Mouse (Mus musculus) hindbrain, embryonic 14.5 days (tissue): ENCODE measurements at regions not wholly inside any gene's neighbourhood (a gene's known extent, or its start where the extent isn't known, plus 50 kb on each side); places are given as distances from the start of the nearest gene placed in this dataset.
"Not testable (repeated sequence)": the region's sequence is repeated elsewhere in the genome, so short reads cannot be mapped to it uniquely, and the experiment has no call there.

ENCODE experiments used
- ATAC-seq: fragments of 200-750 bp; cut with Nextera tagmentation; 2 replicates; pipeline ENCODE4 v1.8.0; 2017; ENCODE audit warnings: moderate number of reproducible peaks, mild to moderate bottlenecking, moderate TSS enrichment, moderate library complexity; ENCODE audit not compliant: low FRiP score
- DNase-seq: peaks from one replicate; pipeline ENCODE4 v3.0.0-alpha.2; 2015; ENCODE audit warnings: low spot score
- H3K27ac ChIP-seq: fragments of 300-500 bp; sonication (generic); 2 replicates; pipeline ENCODE4 v1.5.1; 2014; ENCODE audit warnings: mild to moderate bottlenecking, moderate library complexity
- H3K27me3 ChIP-seq: fragments of 300-500 bp; sonication (generic); 2 replicates; pipeline ENCODE4 v1.6.1; 2014; ENCODE audit warnings: mild to moderate bottlenecking, low read length, mixed read lengths; ENCODE audit not compliant: control insufficient read depth, insufficient read depth
- H3K36me3 ChIP-seq: fragments of 300-500 bp; sonication (generic); replicated peaks from 2 replicates; pipeline ENCODE4 v1.6.1; 2014; ENCODE audit not compliant: control insufficient read depth, insufficient read depth
- H3K4me1 ChIP-seq: fragments of 300-500 bp; sonication (generic); replicated peaks from 2 replicates; pipeline ENCODE4 v1.6.1; 2014; ENCODE audit warnings: antibody characterized with exemption, low read length, mixed read lengths; ENCODE audit not compliant: control insufficient read depth, insufficient read depth
- H3K4me2 ChIP-seq: fragments of 300-500 bp; sonication (generic); replicated peaks from 2 replicates; pipeline ENCODE4 v1.6.1; 2014; ENCODE audit warnings: mild to moderate bottlenecking, moderate library complexity
- H3K4me3 ChIP-seq: fragments of 300-500 bp; sonication (generic); replicated peaks from 2 replicates; pipeline ENCODE4 v1.5.1; 2014; ENCODE audit warnings: mild to moderate bottlenecking, low read length
- H3K9ac ChIP-seq: fragments of 300-500 bp; sonication (generic); 2 replicates; pipeline ENCODE4 v1.6.1; 2014
- H3K9me3 ChIP-seq: fragments of 300-500 bp; sonication (generic); 2 replicates; pipeline ENCODE4 v1.6.1; 2016; ENCODE audit warnings: low read length; ENCODE audit not compliant: control insufficient read depth
- WGBS: fragments of 180-500 bp; shearing (Covaris S2); extraction: QIAGEN DNeasy Blood & Tissue Kit; methylation state at CpG from one replicate; pipeline ENCODE4 v1.1.7; 2014; 5-methylcytosine and 5-hydroxymethylcytosine counted together

DNA sequence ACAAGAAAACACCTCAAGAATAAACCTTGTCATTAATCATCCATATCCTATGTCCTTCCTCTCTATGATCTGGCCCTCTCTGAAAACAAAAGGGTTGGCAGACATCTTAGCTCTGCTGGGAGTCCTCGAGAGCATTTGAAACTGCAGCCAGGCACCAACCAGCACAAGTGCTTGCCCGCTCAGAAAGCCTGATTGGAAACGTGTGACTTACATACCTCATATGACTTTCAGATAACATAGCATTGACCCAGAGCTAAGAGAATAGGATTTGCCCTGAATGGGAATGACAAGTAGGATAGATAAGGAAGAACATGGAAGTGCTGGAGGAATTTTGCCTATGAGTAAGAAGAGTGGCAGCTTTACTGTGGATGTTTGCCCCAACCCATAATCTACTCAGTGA lies 447.1 kb upstream of the Dab2 start:
- Histone ChIP-seq H3K27me3 (no peaks in the 10 kb centered on the region), H3K9ac (no peak overlapping the region), H3K4me1 (no peaks in the 10 kb centered on the region), H3K4me3 (no peak overlapping the region), H3K9me3 (no peaks in the 10 kb centered on the region), H3K4me2 (no peak overlapping the region), H3K36me3 (no peaks in the 10 kb centered on the region), H3K27ac (no peak overlapping the region)
- ATAC-seq (no peak), DNase-seq (no peak)
- WGBS: 70% methylated on average over 3 of the region's 3 CpGs

DNA sequence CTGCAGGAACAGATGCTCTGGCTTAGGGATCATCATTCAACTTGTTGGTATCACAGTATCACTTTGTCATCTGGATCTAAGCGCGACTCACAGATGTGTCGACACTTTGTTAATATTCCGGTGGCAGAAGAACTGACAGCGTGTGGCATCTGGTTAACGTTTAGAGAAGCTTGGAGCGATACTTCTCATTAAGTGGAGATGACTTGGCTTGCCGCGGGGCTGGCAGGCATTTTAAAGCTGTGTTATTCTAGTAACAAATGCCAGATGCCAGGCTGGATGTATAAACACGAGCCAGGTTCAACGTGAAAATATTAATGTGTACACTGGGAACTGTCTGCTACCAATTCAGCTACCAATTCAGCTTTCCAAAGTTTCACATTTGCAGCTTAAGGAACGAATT lies 430.3 kb upstream of the Dab2 start:
- peak; percentile 32 for DNase-seq
- 0 out of 2 replicates have a peak, but pooled peaks have one; percentile 34 for ATAC-seq
- Histone ChIP-seq H3K9ac (no peak overlapping the region), H3K27ac (no peak overlapping the region), H3K27me3 (no peaks in the 10 kb centered on the region), H3K4me3 (no peak overlapping the region), H3K4me2 (no peak overlapping the region), H3K9me3 (no peaks in the 10 kb centered on the region), H3K36me3 (no peaks in the 10 kb centered on the region), H3K4me1 (no peaks in the 10 kb centered on the region)
- 75% methylated on average over 12 of the region's 12 CpGs for whole genome bisulfite sequencing

DNA sequence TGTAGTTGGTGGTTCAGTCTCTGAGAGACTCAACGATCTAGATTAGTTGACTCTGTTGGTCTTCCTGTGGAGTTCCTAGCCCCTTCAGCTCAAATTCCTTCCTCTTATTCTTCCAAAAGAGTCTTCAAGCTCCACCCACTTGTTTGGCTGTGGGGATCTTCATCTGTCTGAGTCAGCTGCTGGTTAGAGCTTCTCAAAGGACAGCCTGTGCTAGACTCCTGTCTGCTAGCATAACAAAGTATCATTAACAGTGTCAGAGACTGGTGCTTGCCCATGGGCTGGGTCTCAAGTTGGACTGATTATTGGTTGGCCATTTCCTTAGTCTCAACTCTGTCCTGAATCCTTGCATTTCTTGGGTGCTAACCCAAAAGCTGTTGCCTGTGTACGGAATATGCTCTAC lies 429.7 kb upstream of the Dab2 start:
- Histone ChIP-seq H3K27ac (no peak overlapping the region), H3K4me3 (no peak overlapping the region), H3K9me3 (no peaks in the 10 kb centered on the region), H3K9ac (no peak overlapping the region), H3K36me3 (no peaks in the 10 kb centered on the region), H3K4me1 (no peaks in the 10 kb centered on the region), H3K4me2 (no peak overlapping the region), H3K27me3 (no peaks in the 10 kb centered on the region)
- no peak for DNase-seq
- ATAC-seq: no peak
- WGBS: 81% methylated on average over 2 of the region's 2 CpGs

DNA sequence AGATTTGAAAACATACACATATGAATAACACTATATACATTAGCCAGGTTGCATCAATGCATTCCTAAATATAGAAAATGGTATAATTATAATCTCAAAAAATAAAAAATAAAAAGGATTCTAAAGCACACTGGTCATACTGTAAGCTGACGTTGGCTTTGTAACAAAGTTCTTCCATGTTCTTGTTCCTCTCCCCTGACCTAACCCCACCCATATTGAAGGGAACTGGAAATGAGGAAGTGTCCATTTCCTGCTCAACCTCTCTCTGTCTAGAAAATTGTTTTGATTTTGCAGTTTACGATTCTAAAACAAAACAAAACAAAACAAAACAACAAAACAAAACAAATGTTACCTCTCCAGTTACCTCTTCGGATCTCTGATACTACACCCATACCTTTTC lies 427.5 kb upstream of the Dab2 start:
- no peaks in the 10 kb centered on the region for H3K36me3 ChIP-seq
- no peak for ATAC-seq
- 92% methylated on average over 3 of the region's 3 CpGs for WGBS
- no peak overlapping the region for H3K27ac ChIP-seq
- no peak overlapping the region for H3K4me2 ChIP-seq
- no peaks in the 10 kb centered on the region for H3K27me3 ChIP-seq
- no peaks in the 10 kb centered on the region for H3K4me1 ChIP-seq
- no peak overlapping the region for H3K4me3 ChIP-seq
- no peak for DNase-seq
- H3K9ac ChIP-seq: no peak overlapping the region
- H3K9me3 ChIP-seq: no peaks in the 10 kb centered on the region

DNA sequence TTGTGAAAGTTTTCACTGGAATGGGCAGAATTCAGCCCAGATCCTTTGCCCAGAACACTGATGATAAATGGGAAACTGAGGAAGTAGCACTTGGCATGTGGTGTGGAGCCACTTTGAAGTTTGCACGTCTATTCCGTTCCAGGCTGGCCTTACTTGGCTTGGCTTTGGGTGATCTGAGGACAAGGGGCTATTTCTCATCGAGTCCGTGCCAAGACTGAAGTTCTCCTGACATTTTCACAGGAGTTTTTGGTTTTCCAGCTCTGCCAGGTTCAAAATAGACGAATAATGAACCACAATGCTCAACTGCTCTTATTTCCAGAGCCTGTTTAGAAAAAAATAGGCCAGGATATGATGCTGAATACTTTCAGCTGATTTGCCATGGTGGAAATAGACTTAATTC lies 421.8 kb upstream of the Dab2 start:
- no peak for ATAC-seq
- H3K36me3 ChIP-seq: no peaks in the 10 kb centered on the region
- H3K4me3 ChIP-seq: no peak overlapping the region
- WGBS: 89% methylated on average over 5 of the region's 5 CpGs
- no peak for DNase-seq
- H3K4me2 ChIP-seq: no peak overlapping the region
- H3K27ac ChIP-seq: no peak overlapping the region
- H3K9ac ChIP-seq: no peak overlapping the region
- no peaks in the 10 kb centered on the region for H3K27me3 ChIP-seq
- H3K9me3 ChIP-seq: no peaks in the 10 kb centered on the region
- H3K4me1 ChIP-seq: no peaks in the 10 kb centered on the region

DNA sequence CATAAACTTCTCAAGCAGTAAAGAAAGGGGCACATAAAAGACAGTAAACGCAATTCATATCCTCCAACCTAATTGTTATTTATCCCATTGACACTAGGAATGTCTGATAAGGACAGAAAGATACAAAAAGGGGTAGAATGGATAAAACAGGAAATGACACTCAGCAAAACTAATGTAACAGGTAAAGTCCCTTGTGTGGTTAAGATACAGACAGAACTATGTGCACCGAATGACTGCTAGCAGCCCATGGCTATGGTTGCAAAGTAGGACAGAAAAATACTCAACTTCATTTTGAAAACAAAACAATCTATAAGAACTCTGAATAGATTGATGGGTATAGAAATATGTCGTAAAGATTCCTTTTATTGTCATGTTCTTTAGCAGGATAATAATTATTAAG lies 408.4 kb upstream of the Dab2 start:
- Histone ChIP-seq H3K27me3 (no peaks in the 10 kb centered on the region), H3K9me3 (no peaks in the 10 kb centered on the region), H3K27ac (no peak overlapping the region), H3K4me1 (no peaks in the 10 kb centered on the region), H3K4me3 (no peak overlapping the region), H3K9ac (no peak overlapping the region), H3K4me2 (no peak overlapping the region), H3K36me3 (no peaks in the 10 kb centered on the region)
- ATAC-seq (no peak), DNase-seq (no peak)
- 96% methylated on average over 3 of the region's 3 CpGs for WGBS

DNA sequence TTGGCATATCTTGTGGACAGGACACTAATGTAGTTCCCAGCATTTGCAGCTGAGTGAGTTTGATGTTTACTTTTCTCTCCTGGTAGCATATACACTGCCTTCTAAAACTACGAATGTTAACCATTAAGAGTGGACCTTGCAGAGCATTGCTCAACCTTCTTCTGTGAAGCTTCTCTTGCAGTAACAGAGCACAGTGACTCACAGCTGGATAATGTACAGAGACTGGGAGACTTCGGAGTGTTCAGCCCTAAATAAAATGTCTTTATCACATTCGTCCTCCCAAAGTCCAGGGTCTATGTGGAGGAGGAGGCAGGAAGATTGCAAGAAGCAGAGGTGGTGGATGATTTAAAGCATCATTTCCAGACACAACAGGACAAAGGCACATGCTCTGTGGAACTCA lies 407.6 kb upstream of the Dab2 start:
- Histone ChIP-seq H3K27ac (no peak overlapping the region), H3K36me3 (no peaks in the 10 kb centered on the region), H3K9me3 (no peaks in the 10 kb centered on the region), H3K4me1 (no peaks in the 10 kb centered on the region), H3K27me3 (no peaks in the 10 kb centered on the region), H3K9ac (no peak overlapping the region), H3K4me2 (no peak overlapping the region), H3K4me3 (no peak overlapping the region)
- 90% methylated on average over 3 of the region's 3 CpGs for WGBS
- DNase-seq (no peak), ATAC-seq (no peak)

DNA sequence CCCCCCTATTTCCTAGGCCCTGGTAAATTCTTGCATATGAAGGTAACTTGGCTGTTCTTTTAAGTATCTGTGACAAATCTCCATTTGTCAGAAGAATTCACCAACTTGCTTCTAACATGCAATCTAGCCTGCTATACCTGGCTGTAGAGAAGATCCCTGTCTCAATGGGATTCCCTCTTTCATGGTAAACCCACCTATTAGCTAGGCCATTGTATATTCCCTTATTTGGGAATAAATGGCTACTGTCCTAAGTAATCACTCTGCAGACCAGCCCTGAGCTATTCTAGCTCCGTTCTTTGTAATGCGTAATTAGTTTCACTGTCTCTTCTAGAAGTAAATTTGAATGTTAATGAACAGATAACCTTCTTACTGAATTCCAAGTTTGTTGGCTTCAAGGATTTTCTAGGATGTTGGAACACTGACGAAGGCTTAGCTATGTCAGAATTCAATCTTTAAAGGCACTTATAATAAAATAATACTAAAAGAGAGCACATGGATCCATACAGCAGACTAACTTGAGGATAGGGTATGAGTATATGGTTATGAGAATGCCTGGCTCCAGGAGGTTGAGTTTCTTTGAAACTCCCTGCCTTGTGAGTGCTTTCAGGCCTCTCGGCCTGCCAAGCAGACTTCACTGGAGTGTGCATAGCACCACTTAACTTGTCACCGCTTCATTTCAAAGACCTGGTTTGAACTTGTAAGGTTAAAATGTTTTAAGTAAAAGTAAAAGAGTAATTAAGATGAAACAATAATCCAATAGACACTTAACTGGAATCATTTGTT lies 403.7 kb upstream of the Dab2 start:
- ATAC-seq, H3K36me3 ChIP-seq, H3K4me3 ChIP-seq, H3K27me3 ChIP-seq, H3K9ac ChIP-seq, H3K4me2 ChIP-seq, H3K9me3 ChIP-seq, H3K4me1 ChIP-seq, H3K27ac ChIP-seq, DNase-seq: not testable (repeated sequence)
- 81% methylated on average over 5 of the region's 5 CpGs for WGBS

DNA sequence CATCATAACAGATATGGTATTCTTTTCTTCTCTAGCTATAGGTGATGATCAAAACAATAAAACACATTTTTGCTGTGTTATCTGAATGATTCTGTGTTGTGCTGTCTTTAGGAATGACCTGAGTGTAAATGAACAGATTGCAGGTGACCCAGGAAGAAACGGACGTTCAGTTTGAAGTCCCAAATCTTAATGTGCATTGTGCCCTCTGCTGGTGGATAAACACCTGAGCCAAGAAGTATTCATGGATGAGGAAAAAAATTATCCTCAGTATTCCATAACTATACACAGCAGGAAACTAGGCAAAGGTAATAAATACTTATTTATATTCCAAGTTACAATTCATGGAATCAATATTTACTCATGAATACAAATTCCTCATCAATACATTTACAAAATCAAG lies 384.3 kb upstream of the Dab2 start:
- no peaks in the 10 kb centered on the region for H3K27me3 ChIP-seq
- H3K36me3 ChIP-seq: no peaks in the 10 kb centered on the region
- no peaks in the 10 kb centered on the region for H3K4me1 ChIP-seq
- H3K9me3 ChIP-seq: no peaks in the 10 kb centered on the region
- DNase-seq (peak; percentile 77), ATAC-seq (peak; percentile 34; the same call in 1 of the 2 replicates)
- H3K4me3 ChIP-seq: no peak overlapping the region
- H3K4me2 ChIP-seq: no peak overlapping the region
- no peak overlapping the region for H3K9ac ChIP-seq
- 10% methylated on average over 2 of the region's 2 CpGs for WGBS
- no peak overlapping the region for H3K27ac ChIP-seq

DNA sequence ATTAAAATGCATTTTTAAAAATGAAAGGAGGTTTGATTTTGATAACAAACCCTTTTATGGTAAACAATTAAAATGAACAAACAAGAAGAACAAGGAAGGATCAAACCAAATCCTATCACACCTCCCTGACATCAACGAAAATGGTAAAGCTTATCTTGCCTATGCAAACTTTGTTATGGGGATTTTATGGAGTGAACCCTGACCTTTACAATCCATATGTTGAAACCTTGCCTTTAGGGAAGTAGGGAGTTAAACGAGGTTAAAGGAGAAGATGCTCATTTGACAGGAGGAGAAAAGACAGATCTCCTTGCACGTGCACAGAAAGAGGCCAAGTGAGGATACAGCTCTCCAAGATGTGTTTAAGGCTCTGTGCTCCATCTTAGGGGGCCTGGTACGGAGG lies 379.5 kb upstream of the Dab2 start:
- DNase-seq (no peak), ATAC-seq (no peak)
- WGBS: 72% methylated on average over 4 of the region's 4 CpGs
- Histone ChIP-seq H3K4me1 (no peaks in the 10 kb centered on the region), H3K4me3 (no peak overlapping the region), H3K27me3 (no peaks in the 10 kb centered on the region), H3K36me3 (no peaks in the 10 kb centered on the region), H3K4me2 (no peak overlapping the region), H3K9ac (no peak overlapping the region), H3K9me3 (no peaks in the 10 kb centered on the region), H3K27ac (no peak overlapping the region)
